Mouse (Mus musculus) ES-Bruce4 (cell line): ENCODE results near the gene Prdm16.

ENCODE experiments used
- CTCF ChIP-seq: IDR thresholded peaks from one replicate; pipeline ENCODE4 v1.8.1; 2011; ENCODE audit warnings: low read depth, low read length
- POLR2A ChIP-seq: IDR thresholded peaks from one replicate; pipeline ENCODE4 v1.8.1; 2011; ENCODE audit warnings: low read length; ENCODE audit not compliant: insufficient read depth

- TF ChIP-seq CTCF = no peak
- TF ChIP-seq POLR2A = no peak
These were observed 227.4 kb downstream of the Prdm16 start for GRCm38 (mm10) chr4:154409237-154409721.
